Mouse (Mus musculus) adipose tissue, adult 10 weeks (tissue): Measurements from ENCODE around the gene Il31. TPM values are rescaled to one million over a fixed set of nuclear protein-coding genes. Genes with fewer than 3 reads are reported as not detected.

Experiments used
- polyA plus RNA-seq: library from polyadenylated mRNA; stranded (reverse); fragments of 350-450 nt; fragmentation: Illumina TruSeq; extraction: RNeasy Lipid Tissue Mini Kit (QIAGEN cat#74804); gene quantifications from one replicate; pipeline ENCODE4 v1.2.3, GENCODE M21; 2014; ENCODE audit warnings: low read depth, low replicate concordance

Il31 gene
- polyA plus RNA-seq = 1.5 TPM

GRCm38 (mm10) chr5:123489112-123489785, at the start of gene Il31, which contains the start of gene Lrrc43:
Il31 (minus strand) TSS chr5:123489489.
Lrrc43 (plus strand) TSS chr5:123489305.

GRCm38 (mm10) chr5:123525281-123525680, 36.0 kb upstream of the Il31 start, which contains the start of gene Gm49027:
Gm49027 (minus strand) TSS chr5:123525488.

GRCm38 (mm10) chr5:123523692-123524392, 34.6 kb upstream of the Il31 start, which contains the start of gene Diablo:
Diablo (minus strand) TSS chr5:123524176.

GRCm38 (mm10) chr5:123510160-123510559, 20.9 kb upstream of the Il31 start, which contains the start of gene B3gnt4:
B3gnt4 (plus strand) TSS chr5:123510460.

Other genes starting within 250 kb of the Il31 start
- 5.4 TPM for gene Wdr66, start 237.4 kb downstream of the Il31 start, polyA plus RNA-seq
- gene Bcl7a, start 145.7 kb downstream of the Il31 start, polyA plus RNA-seq = 19.9 TPM
- 24.1 TPM for gene Mlxip, start 94.7 kb downstream of the Il31 start, polyA plus RNA-seq
- 2.3 TPM for gene Lrrc43, start 184 bp downstream of the Il31 start, polyA plus RNA-seq
- gene B3gnt4, start 21.0 kb upstream of the Il31 start, polyA plus RNA-seq = 0.57 TPM
- gene Diablo, start 34.7 kb upstream of the Il31 start, polyA plus RNA-seq = 55.7 TPM
- not detected for gene Gm49027, start 36.0 kb upstream of the Il31 start, polyA plus RNA-seq
- 25.4 TPM for gene Vps33a, start 83.5 kb upstream of the Il31 start, polyA plus RNA-seq
- gene Clip1, start 195.1 kb upstream of the Il31 start, polyA plus RNA-seq = 39.3 TPM
- gene Zcchc8, start 231.6 kb upstream of the Il31 start, polyA plus RNA-seq = 38.0 TPM